Comparison of ENCODE assay signal across 37 mouse cellular contexts in the genomic region with DNA sequence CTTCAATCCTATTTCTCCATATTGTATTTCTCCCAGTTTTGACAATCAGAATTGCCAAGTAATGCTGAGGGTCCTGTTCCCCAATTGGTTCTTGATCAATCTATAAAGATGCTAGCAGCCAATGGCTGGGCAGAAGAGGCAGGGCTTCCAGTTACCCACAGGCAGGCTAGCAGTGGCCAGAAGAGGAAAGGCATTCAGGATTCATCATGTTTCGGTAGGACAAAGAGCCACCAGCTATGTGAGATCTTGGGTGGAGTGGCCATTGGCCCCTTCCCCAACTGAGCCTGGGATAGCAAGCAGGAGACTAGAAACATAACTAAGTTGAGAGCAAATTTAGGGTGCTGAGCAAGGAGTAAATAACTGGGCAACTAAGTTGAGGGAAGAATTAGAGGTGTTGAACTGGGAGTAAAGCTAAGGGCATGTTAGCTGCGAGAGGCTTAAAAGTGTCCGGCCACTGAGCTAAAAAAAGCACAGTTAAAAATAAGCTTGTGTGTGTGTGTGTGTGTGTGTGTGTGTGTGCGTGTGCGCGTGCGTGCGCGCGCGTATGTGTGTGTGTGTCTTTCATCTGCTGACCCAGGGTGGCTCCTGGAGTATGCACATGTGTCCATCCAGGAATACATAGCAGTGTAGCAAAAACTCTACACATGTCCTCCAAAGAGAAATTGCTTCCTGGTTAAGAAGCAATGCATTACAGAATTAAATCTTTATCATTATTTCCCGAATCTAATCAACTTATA. TPM values are rescaled to one million over a fixed set of nuclear protein-coding genes. Genes with fewer than 3 reads are reported as not detected.
DNase-seq lines count a peak whose midpoint lies in the region; ATAC-seq and TF ChIP-seq lines count a peak whose summit lies in the region.
"Had no signal": no experiment of that assay in that cellular context is flagged by ENCODE, and none has a peak within 500 bp of the region (broad histone marks: within the 10 kb centered on the region; RNA-seq: fewer than 3 reads in every experiment).

No protein-coding gene starts in this region.

- 60% methylated on average over 12 of the region's 12 CpGs for WGBS in heart, adult 2 months
- 68% methylated on average over 12 of the region's 12 CpGs for WGBS in heart, embryonic 12.5 days
- WGBS in heart, postnatal 0 days: 62% methylated on average over 12 of the region's 12 CpGs
- 98% methylated on average over 12 of the region's 12 CpGs for WGBS in thymus, adult 2 months

- H3K9me3 ChIP-seq in heart, embryonic 12.5 days (replicated peaks): no peaks in the 10 kb centered on the region
- no peaks in the 10 kb centered on the region for H3K9me3 ChIP-seq in heart, postnatal 0 days (replicated peaks; ENCODE audit: control insufficient read depth, low read length)
- H3K9me3 ChIP-seq: embryonic facial prominence, embryonic 12.5 days; hindbrain, embryonic 13.5 days; limb, embryonic 12.5 days; lung, embryonic 15.5 days; midbrain, embryonic 12.5 days; neural tube, embryonic 12.5 days had no signal

- H3K4me1 ChIP-seq in heart, adult 2 months (ENCODE audit: control insufficient read depth, insufficient read depth, low read length): no peaks in the 10 kb centered on the region
- peaks cover 5% of the 10 kb centered on the region for H3K4me1 ChIP-seq in heart, embryonic 12.5 days (replicated peaks)
- H3K4me1 ChIP-seq in heart, postnatal 0 days (ENCODE audit: control insufficient read depth, insufficient read depth): peaks cover 6% of the 10 kb centered on the region
- H3K4me1 ChIP-seq in thymus, adult 2 months (replicated peaks; ENCODE audit: control insufficient read depth, insufficient read depth, low read length): no peaks in the 10 kb centered on the region
- H3K4me1 ChIP-seq: embryonic facial prominence, embryonic 12.5 days; hindbrain, embryonic 13.5 days; limb, embryonic 12.5 days; lung, embryonic 15.5 days; midbrain, embryonic 12.5 days; neural tube, embryonic 12.5 days had no signal

- H3K27ac ChIP-seq in heart, adult 2 months: peak overlapping the region; percentile 68
- H3K27ac ChIP-seq in heart, embryonic 12.5 days (ENCODE audit: poor library complexity, severe bottlenecking): peak overlapping the region; percentile 95
- H3K27ac ChIP-seq in heart, postnatal 0 days (ENCODE audit: low read depth): peak overlapping the region; percentile 93
- H3K27ac ChIP-seq in thymus, adult 2 months (ENCODE audit: control insufficient read depth, insufficient read depth, low read length): no peak overlapping the region
- H3K27ac ChIP-seq: embryonic facial prominence, embryonic 12.5 days; hindbrain, embryonic 13.5 days; limb, embryonic 12.5 days; lung, embryonic 15.5 days; midbrain, embryonic 12.5 days; neural tube, embryonic 12.5 days; stomach, postnatal 0 days had no signal

- intact Hi-C loops in heart, postnatal 36 days (cut with DNase I): no loop called here
- intact Hi-C loops in heart, adult 2 months (cut with DNase I): no loop called here

- peaks cover 14% of the 10 kb centered on the region for H3K36me3 ChIP-seq in heart, adult 2 months (ENCODE audit: control insufficient read depth, insufficient read depth, low read length)
- peaks cover 60% of the 10 kb centered on the region for H3K36me3 ChIP-seq in heart, embryonic 12.5 days
- peaks cover 73% of the 10 kb centered on the region for H3K36me3 ChIP-seq in heart, postnatal 0 days (replicated peaks; ENCODE audit: control insufficient read depth, insufficient read depth, low read length)
- H3K36me3 ChIP-seq in thymus, adult 2 months (ENCODE audit: control insufficient read depth, insufficient read depth, low read length): peaks cover 95% of the 10 kb centered on the region

- peak; percentile 87 for DNase-seq in heart, adult 11 months
- DNase-seq in heart, postnatal 36 days: no peak
- peak in 1 of 2 experiments; percentile 24 for DNase-seq in heart, adult 2 months
- peak; percentile 62 for DNase-seq in heart, postnatal 0 days (ENCODE audit: low spot score)
- no peak for DNase-seq in frontal cortex, postnatal 10 days (ENCODE audit: low spot score in 2 of 2)
- DNase-seq in left cerebral cortex, adult 8-10 months (ENCODE audit: low spot score in 2 of 2): no peak
- no peak for DNase-seq in thymus, adult 2 months
- DNase-seq: adrenal gland, postnatal 25 days; cerebellum, adult 11-12 months; cerebellum, adult 9-11 months; embryo, embryonic 11 days; gastrocnemius, postnatal 10 days; kidney, adult 9 months; kidney, postnatal 10 days; layer of hippocampus, adult 9-11 months; lung, postnatal 36 days; thymus, adult 18-20 months; thymus, postnatal 36 days had no signal

- no peaks in the 10 kb centered on the region for H3K79me2 ChIP-seq in heart, adult 2 months (replicated peaks; ENCODE audit: control insufficient read depth, insufficient read depth, low read length)

- no peak overlapping the region for H3K9ac ChIP-seq in heart, adult 2 months (ENCODE audit: low read depth, low read length)
- H3K9ac ChIP-seq in heart, embryonic 12.5 days: no peak overlapping the region
- no peak overlapping the region for H3K9ac ChIP-seq in heart, postnatal 0 days (replicated peaks; ENCODE audit: low read depth, low read length)
- H3K9ac ChIP-seq: embryonic facial prominence, embryonic 12.5 days; hindbrain, embryonic 13.5 days; limb, embryonic 12.5 days; lung, embryonic 15.5 days; midbrain, embryonic 12.5 days; neural tube, embryonic 12.5 days had no signal

- no peak for TF ChIP-seq POLR2A in heart, adult 2 months (IDR thresholded peaks at IDR 0.05; ENCODE audit: insufficient read depth, low read depth, low read length)
- TF ChIP-seq POLR2A in thymus, adult 2 months (IDR thresholded peaks at IDR 0.05; ENCODE audit: control insufficient read depth, extremely low read depth, insufficient read depth, low read length, poor library complexity): no peak

- H3K4me2 ChIP-seq in heart, embryonic 12.5 days: peak overlapping the region; percentile 47
- no peak overlapping the region for H3K4me2 ChIP-seq in heart, postnatal 0 days (ENCODE audit: low read depth, low read length)
- H3K4me2 ChIP-seq: embryonic facial prominence, embryonic 12.5 days; hindbrain, embryonic 13.5 days; limb, embryonic 12.5 days; liver, embryonic 11.5 days; lung, embryonic 15.5 days; midbrain, embryonic 12.5 days; neural tube, embryonic 12.5 days had no signal

- no peak for TF ChIP-seq CTCF in heart, adult 2 months (IDR thresholded peaks at IDR 0.05)
- TF ChIP-seq CTCF in heart, postnatal 0 days (IDR thresholded peaks at IDR 0.05; ENCODE audit: low read depth): no peak
- TF ChIP-seq CTCF in thymus, adult 2 months (IDR thresholded peaks at IDR 0.05; ENCODE audit: borderline replicate concordance, control insufficient read depth, extremely low read depth, insufficient read depth, low read length, poor library complexity): no peak

- ATAC-seq in heart, embryonic 12.5 days (ENCODE audit: insufficient number of reproducible peaks, low FRiP score): peak; percentile 69
- peak; percentile 89 for ATAC-seq in heart, postnatal 0 days (ENCODE audit: insufficient read depth, low read depth)
- ATAC-seq: forebrain, embryonic 14.5 days; intestine, embryonic 16.5 days; Patski had no signal

- no peaks in the 10 kb centered on the region for H3K27me3 ChIP-seq in heart, adult 2 months (ENCODE audit: control insufficient read depth, insufficient read depth, low read length)
- no peaks in the 10 kb centered on the region for H3K27me3 ChIP-seq in heart, embryonic 12.5 days (replicated peaks)
- no peaks in the 10 kb centered on the region for H3K27me3 ChIP-seq in heart, postnatal 0 days (ENCODE audit: control insufficient read depth, insufficient read depth, low read length)
- H3K27me3 ChIP-seq in thymus, adult 2 months (ENCODE audit: control insufficient read depth, insufficient read depth, low read length): no peaks in the 10 kb centered on the region
- H3K27me3 ChIP-seq: embryonic facial prominence, embryonic 12.5 days; hindbrain, embryonic 13.5 days; limb, embryonic 12.5 days; lung, embryonic 15.5 days; midbrain, embryonic 12.5 days; neural tube, embryonic 12.5 days; Patski had no signal

- peak; percentile 41; the same call in 1 of the 2 replicates for TF ChIP-seq EP300 in heart, adult 2 months (IDR thresholded peaks at IDR 0.05; ENCODE audit: insufficient read depth, low read depth, low read length)
- TF ChIP-seq EP300 in heart, postnatal 0 days (IDR thresholded peaks at IDR 0.05; ENCODE audit: low read depth): 0 out of 2 replicates have a peak, but pooled peaks have one; percentile 55

- H3K4me3 ChIP-seq in heart, adult 2 months: no peak overlapping the region
- H3K4me3 ChIP-seq in heart, embryonic 12.5 days: no peak overlapping the region
- no peak overlapping the region for H3K4me3 ChIP-seq in heart, postnatal 0 days (ENCODE audit: low read depth, low read length)
- no peak overlapping the region for H3K4me3 ChIP-seq in thymus, adult 2 months (ENCODE audit: control insufficient read depth, insufficient read depth, low read length)
- H3K4me3 ChIP-seq: embryonic facial prominence, embryonic 12.5 days; hindbrain, embryonic 13.5 days; limb, embryonic 12.5 days; lung, embryonic 15.5 days; midbrain, embryonic 12.5 days; myocyte; neural tube, embryonic 12.5 days had no signal

RNA-seq across cellular contexts. Expression of gene Scgb3a1, which starts 21.0 kb away (rescaled TPM):
- total RNA-seq in heart, postnatal 36 days (2021): 1 to 10 TPM in 1 of 2 experiments, not detected in 1; 1.2 TPM
- under 1 TPM; 0.52 to 0.86 TPM for total RNA-seq in heart, adult 2 months (2021)
- 1.6 and 709 TPM in 2 replicates for polyA plus RNA-seq in heart, adult 2 months (2012; rRNA removed)
- 0.40 TPM in 1 of 2 replicates, not detected in the other for polyA plus RNA-seq in heart, embryonic 12.5 days (2016; fragmentation: Nextera tagmentation; extraction: Ambion mirVana)
- total RNA-seq in heart, postnatal 0 days (2014; rRNA removed; ENCODE audit: low replicate concordance): 2.0 and 82.4 TPM in 2 replicates
- polyA plus RNA-seq in heart, postnatal 0 days (2015; fragmentation: Nextera tagmentation; extraction: Ambion mirVana): 2.0 and 301 TPM in 2 replicates
- not detected for total RNA-seq in left cerebral cortex, adult 8-10 months (2022)
- 3.0 and 7.8 TPM in 2 replicates for polyA plus RNA-seq in thymus, adult 2 months (2012; rRNA removed)
- total RNA-seq: adrenal gland, adult 18-20 months; adrenal gland, postnatal 25 days; gastrocnemius, postnatal 10 days; left cerebral cortex, postnatal 14 days; megakaryocyte, adult 5-6 weeks; MEL; midbrain, postnatal 0 days had no signal
- polyA plus RNA-seq: embryonic facial prominence, embryonic 12.5 days; forebrain, embryonic 14.5 days; hindbrain, embryonic 13.5 days; intestine, embryonic 16.5 days; limb, embryonic 12.5 days; liver, embryonic 11.5 days; liver, embryonic 16.5 days; midbrain, embryonic 12.5 days; myocyte; neural tube, embryonic 12.5 days; Patski had no signal

RNA-seq across cellular contexts. Expression of gene Cnot6, which starts 28.1 kb away (rescaled TPM):
- 10 to 100 TPM; 20.4 to 21.3 TPM for total RNA-seq in heart, postnatal 36 days (2021)
- total RNA-seq in heart, adult 2 months (2021): 10 to 100 TPM; 19.3 to 23.4 TPM
- polyA plus RNA-seq in heart, adult 2 months (2012; rRNA removed): 6.3 and 12.7 TPM in 2 replicates
- 61.5 and 65.9 TPM in 2 replicates for polyA plus RNA-seq in heart, embryonic 12.5 days (2016; fragmentation: Nextera tagmentation; extraction: Ambion mirVana)
- 21.4 and 36.6 TPM in 2 replicates for total RNA-seq in heart, postnatal 0 days (2014; rRNA removed; ENCODE audit: low replicate concordance)
- 19.6 and 19.8 TPM in 2 replicates for polyA plus RNA-seq in heart, postnatal 0 days (2015; fragmentation: Nextera tagmentation; extraction: Ambion mirVana)
- total RNA-seq in left cerebral cortex, adult 8-10 months (2022): 10 to 100 TPM; 45.5 to 58.3 (median 52.1) TPM
- polyA plus RNA-seq in thymus, adult 2 months (2012; rRNA removed): 40.3 and 44.2 TPM in 2 replicates

Comparison
In these comparisons a context has a peak if more than half of its experiments do, and no peak if none do; other contexts are left out.
1. DNase-seq: peak in heart, adult 11 months (single experiment) and heart, postnatal 0 days (single experiment); none in heart, postnatal 36 days (0 of 2), frontal cortex, postnatal 10 days (0 of 2), left cerebral cortex, adult 8-10 months (0 of 2) and thymus, adult 2 months (single experiment).